Mouse (Mus musculus): Measurements from ENCODE around the gene Tmem184b. TPM values are rescaled to one million over a fixed set of nuclear protein-coding genes. Genes with fewer than 3 reads are reported as not detected.

Gene Tmem184b
- total and polyA plus RNA-seq, 2 experiments from 2014 or later, result 30.1 to 75.7 TPM

DNA sequence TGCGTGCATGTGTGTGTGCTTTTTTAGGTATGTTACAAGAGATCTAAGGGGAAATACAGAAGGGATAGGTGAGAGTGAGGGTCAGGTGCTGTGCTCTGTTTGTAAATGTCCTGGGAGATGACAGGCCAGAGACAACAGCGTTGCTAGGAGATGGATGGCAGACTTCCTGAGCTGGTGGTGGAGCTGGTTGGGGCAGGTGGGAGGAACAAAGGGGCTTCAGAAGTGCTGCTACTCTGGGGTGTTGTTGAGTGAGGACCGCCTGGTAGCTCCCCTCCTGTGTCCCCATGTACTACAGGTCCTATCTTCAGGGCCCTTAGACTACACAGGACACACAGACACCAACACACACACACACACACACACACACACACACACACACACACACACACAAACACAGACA is 28.6 kb downstream of the Tmem184b start:
- Histone ChIP-seq H3K4me3 (ENCODE audit: low read depth, low read length) (no peak overlapping the region), H3K4me2 (ENCODE audit: low read depth, low read length, poor library complexity, severe bottlenecking) (no peak overlapping the region), H3K4me1 (ENCODE audit: insufficient read depth, low read length) (no peaks in the 10 kb centered on the region), H3K27ac (ENCODE audit: low read depth, low read length) (no peak overlapping the region), H3K27me3 (ENCODE audit: insufficient read depth, low read length) (no peaks in the 10 kb centered on the region), H3K36me3 (ENCODE audit: insufficient read depth, low read length) (peaks cover 36% of the 10 kb centered on the region), H3K9ac (replicated peaks; ENCODE audit: low read length, poor library complexity, severe bottlenecking) (no peak overlapping the region), H3K9me3 (ENCODE audit: low read length) (no peaks in the 10 kb centered on the region)
- no peak for TF ChIP-seq CTCF (IDR thresholded peaks at IDR 0.05)
- WGBS, result 52% methylated on average over 3 of the region's 3 CpGs
- ATAC-seq (ENCODE audit: low FRiP score), result no peak
- DNase-seq (ENCODE audit: low spot score), result no peak

GRCm38 (mm10) chr15:79370281-79370843 is 33.0 kb downstream of the Tmem184b start:
- Histone ChIP-seq H3K4me2 (ENCODE audit: low read depth, low read length, poor library complexity, severe bottlenecking) (no peak overlapping the region), H3K4me3 (ENCODE audit: low read depth, low read length) (no peak overlapping the region), H3K9ac (replicated peaks; ENCODE audit: low read length, poor library complexity, severe bottlenecking) (no peak overlapping the region), H3K27ac (ENCODE audit: low read depth, low read length) (no peak overlapping the region), H3K4me1 (ENCODE audit: insufficient read depth, low read length) (no peaks in the 10 kb centered on the region), H3K9me3 (ENCODE audit: low read length) (no peaks in the 10 kb centered on the region), H3K27me3 (ENCODE audit: insufficient read depth, low read length) (no peaks in the 10 kb centered on the region), H3K36me3 (ENCODE audit: insufficient read depth, low read length) (peaks cover 52% of the 10 kb centered on the region)
- DNase-seq (ENCODE audit: low spot score), result no peak
- 63% methylated on average over 7 of the region's 7 CpGs for WGBS
- no peak for ATAC-seq (ENCODE audit: low FRiP score)
- TF ChIP-seq CTCF (IDR thresholded peaks at IDR 0.05), result no peak

DNA sequence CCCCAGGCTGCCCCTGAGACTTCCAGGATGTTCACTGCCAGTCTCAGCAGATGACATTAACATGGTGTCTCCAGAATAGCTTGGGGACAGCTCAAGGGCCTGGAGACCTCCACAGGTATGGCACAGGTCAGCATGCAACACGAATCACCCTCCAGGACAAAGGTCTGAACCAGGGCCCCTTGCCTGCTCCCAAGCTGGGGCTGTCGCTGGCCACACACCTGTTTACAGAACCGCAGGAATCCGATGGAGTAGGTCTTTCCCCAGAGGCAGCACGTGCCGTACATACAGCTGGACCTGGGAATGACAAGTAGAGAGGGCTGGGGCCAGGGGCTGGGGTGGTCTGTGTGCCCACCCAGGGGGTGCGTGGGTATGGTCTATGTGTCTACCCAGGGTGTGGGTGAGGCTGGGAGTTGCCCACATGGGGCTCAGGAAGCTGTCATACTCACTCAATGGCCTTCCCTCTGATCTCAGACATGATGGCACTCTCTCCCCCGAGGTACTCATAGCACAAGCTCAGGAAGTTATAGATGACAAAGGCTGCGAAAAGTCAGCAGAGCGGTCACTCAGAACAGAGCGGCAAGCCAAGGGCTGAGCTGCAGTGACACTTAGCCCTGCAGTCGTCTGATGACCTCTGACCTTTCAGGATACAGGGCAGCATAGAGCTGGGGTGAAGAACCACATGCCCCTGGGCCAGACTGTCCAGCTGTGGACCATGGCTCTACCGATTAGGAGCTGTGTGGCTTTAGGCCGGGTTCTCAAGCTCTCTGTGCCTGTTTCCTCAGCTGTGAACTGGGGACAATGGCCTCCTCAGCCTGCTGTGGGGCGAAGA is 33.7 kb downstream of the Tmem184b start:
- peaks cover 57% of the 10 kb centered on the region for H3K36me3 ChIP-seq (ENCODE audit: insufficient read depth, low read length)
- no peak overlapping the region for H3K9ac ChIP-seq (replicated peaks; ENCODE audit: low read length, poor library complexity, severe bottlenecking)
- H3K4me1 ChIP-seq (ENCODE audit: insufficient read depth, low read length), result no peaks in the 10 kb centered on the region
- H3K4me3 ChIP-seq (ENCODE audit: low read depth, low read length), result no peak overlapping the region
- TF ChIP-seq CTCF (IDR thresholded peaks at IDR 0.05), result no peak
- no peak overlapping the region for H3K27ac ChIP-seq (ENCODE audit: low read depth, low read length)
- WGBS, result 68% methylated on average over 15 of the region's 15 CpGs
- no peak for DNase-seq (ENCODE audit: low spot score)
- H3K4me2 ChIP-seq (ENCODE audit: low read depth, low read length, poor library complexity, severe bottlenecking), result no peak overlapping the region
- H3K9me3 ChIP-seq (ENCODE audit: low read length), result no peaks in the 10 kb centered on the region
- H3K27me3 ChIP-seq (ENCODE audit: insufficient read depth, low read length), result no peaks in the 10 kb centered on the region
- no peak for ATAC-seq (ENCODE audit: low FRiP score)

- Histone ChIP-seq H3K9ac (replicated peaks; ENCODE audit: low read length, poor library complexity, severe bottlenecking) (no peak overlapping the region), H3K27me3 (ENCODE audit: insufficient read depth, low read length) (no peaks in the 10 kb centered on the region), H3K27ac (ENCODE audit: low read depth, low read length) (no peak overlapping the region), H3K4me1 (ENCODE audit: insufficient read depth, low read length) (no peaks in the 10 kb centered on the region), H3K4me3 (ENCODE audit: low read depth, low read length) (no peak overlapping the region), H3K9me3 (ENCODE audit: low read length) (no peaks in the 10 kb centered on the region), H3K36me3 (ENCODE audit: insufficient read depth, low read length) (peaks cover 57% of the 10 kb centered on the region), H3K4me2 (ENCODE audit: low read depth, low read length, poor library complexity, severe bottlenecking) (no peak overlapping the region)
- ATAC-seq (ENCODE audit: low FRiP score) (no peak), DNase-seq (ENCODE audit: low spot score) (no peak)
- TF ChIP-seq CTCF (IDR thresholded peaks at IDR 0.05), result no peak
- 92% methylated on average over 8 of the region's 8 CpGs for WGBS
Observed at GRCm38 (mm10) chr15:79368861-79369440, 34.4 kb downstream of the Tmem184b start.

- Histone ChIP-seq H3K27ac (ENCODE audit: low read depth, low read length) (no peak overlapping the region), H3K27me3 (ENCODE audit: insufficient read depth, low read length) (no peaks in the 10 kb centered on the region), H3K36me3 (ENCODE audit: insufficient read depth, low read length) (peaks cover 62% of the 10 kb centered on the region), H3K9me3 (ENCODE audit: low read length) (no peaks in the 10 kb centered on the region), H3K4me1 (ENCODE audit: insufficient read depth, low read length) (no peaks in the 10 kb centered on the region), H3K4me3 (ENCODE audit: low read depth, low read length) (no peak overlapping the region), H3K9ac (replicated peaks; ENCODE audit: low read length, poor library complexity, severe bottlenecking) (no peak overlapping the region), H3K4me2 (ENCODE audit: low read depth, low read length, poor library complexity, severe bottlenecking) (no peak overlapping the region)
- DNase-seq (ENCODE audit: low spot score) (no peak), ATAC-seq (ENCODE audit: low FRiP score) (no peak)
- no peak for TF ChIP-seq CTCF (IDR thresholded peaks at IDR 0.05)
- WGBS, result 76% methylated on average over 14 of the region's 14 CpGs
Observed at GRCm38 (mm10) chr15:79368313-79368811, 35.0 kb downstream of the Tmem184b start.

GRCm38 (mm10) chr15:79366402-79366801 is 37.0 kb downstream of the Tmem184b start:
- Histone ChIP-seq H3K4me1 (ENCODE audit: insufficient read depth, low read length) (no peaks in the 10 kb centered on the region), H3K9me3 (ENCODE audit: low read length) (no peaks in the 10 kb centered on the region), H3K36me3 (ENCODE audit: insufficient read depth, low read length) (peaks cover 78% of the 10 kb centered on the region), H3K27ac (ENCODE audit: low read depth, low read length) (no peak overlapping the region), H3K4me2 (ENCODE audit: low read depth, low read length, poor library complexity, severe bottlenecking) (no peak overlapping the region), H3K4me3 (ENCODE audit: low read depth, low read length) (no peak overlapping the region), H3K9ac (replicated peaks; ENCODE audit: low read length, poor library complexity, severe bottlenecking) (no peak overlapping the region), H3K27me3 (ENCODE audit: insufficient read depth, low read length) (no peaks in the 10 kb centered on the region)
- DNase-seq (ENCODE audit: low spot score) (no peak), ATAC-seq (ENCODE audit: low FRiP score) (no peak)
- no peak for TF ChIP-seq CTCF (IDR thresholded peaks at IDR 0.05)
- 95% methylated on average over 5 of the region's 5 CpGs for WGBS
